Mouse (Mus musculus) left cerebral cortex, adult 2 months (tissue): ENCODE results near the gene Pnpla2. TPM values are rescaled to one million over a fixed set of nuclear protein-coding genes. Genes with fewer than 3 reads are reported as not detected.
A peak's percentile ranks its signal among the peaks of the same experiment; 100 is the strongest.

ENCODE experiments used
- DNase-seq, 2 experiments: peaks; one replicate each; pipeline ENCODE4 v3.0.0; 2021 to 2022; ENCODE audit warnings: low spot score in 2 of 2, mixed read lengths in 1 of 2; ENCODE audit errors: extremely low spot score in 1 of 2
- H3K27ac ChIP-seq: fragments of 200-600 bp; 2 replicates; pipeline ENCODE4 v1.8.1; 2022
- H3K4me3 ChIP-seq: fragments of 200-600 bp; 2 replicates; pipeline ENCODE4 v1.8.1; 2022
- CTCF ChIP-seq: fragments of 200-600 bp; IDR thresholded peaks from 2 replicates; pipeline ENCODE4 v1.8.1; 2022; ENCODE audit warnings: antibody characterized with exemption, mild to moderate bottlenecking, moderate library complexity
- intact Hi-C: fragments of 180-260 bp; cut with DNase I; formaldehyde crosslinking; loops from one replicate; pipeline ENCODE4 v1.15.1; 2025
- total RNA-seq, 2 experiments: library from RNA; stranded (reverse); gene quantifications; 2 replicates each; pipeline ENCODE4 v1.2.3; 2021

Pnpla2 gene
- total RNA-seq, 2 experiments from 2014 or later = 26.0 to 31.7 TPM

DNA sequence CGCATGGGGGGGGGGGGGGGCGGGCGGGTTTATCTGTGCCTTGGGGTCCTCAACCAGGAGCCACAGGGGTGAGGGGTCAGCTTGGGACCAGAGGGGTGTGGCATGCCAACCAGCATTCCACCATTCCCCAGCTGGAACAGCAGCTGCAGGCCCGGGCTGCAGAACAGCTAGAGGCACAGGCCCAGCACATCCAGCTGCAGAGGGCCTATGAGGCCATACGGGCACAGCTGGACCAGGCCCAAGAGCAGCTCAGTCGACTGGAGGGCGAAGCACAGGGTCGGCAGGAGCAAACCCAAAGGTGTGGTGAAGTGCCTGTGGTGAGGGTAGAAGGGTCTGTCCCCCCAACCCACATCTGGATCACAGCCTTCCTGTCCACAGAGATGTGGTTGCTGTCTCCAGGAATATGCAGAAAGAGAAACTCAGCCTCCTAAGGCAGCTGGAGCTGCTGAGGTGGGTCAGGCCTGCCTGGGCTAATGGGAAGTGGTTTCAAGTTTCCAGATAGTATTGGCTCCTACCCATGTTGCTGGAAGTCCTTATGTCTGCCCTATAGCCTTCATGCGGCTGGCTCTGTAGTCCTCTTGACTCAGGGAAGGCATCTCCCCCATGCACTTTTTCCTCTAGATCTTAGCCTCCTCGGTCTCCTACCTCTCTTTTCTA is 10.5 kb downstream of the Pnpla2 start:
- intact Hi-C loops = no loop called here
- TF ChIP-seq CTCF = no peak

DNA sequence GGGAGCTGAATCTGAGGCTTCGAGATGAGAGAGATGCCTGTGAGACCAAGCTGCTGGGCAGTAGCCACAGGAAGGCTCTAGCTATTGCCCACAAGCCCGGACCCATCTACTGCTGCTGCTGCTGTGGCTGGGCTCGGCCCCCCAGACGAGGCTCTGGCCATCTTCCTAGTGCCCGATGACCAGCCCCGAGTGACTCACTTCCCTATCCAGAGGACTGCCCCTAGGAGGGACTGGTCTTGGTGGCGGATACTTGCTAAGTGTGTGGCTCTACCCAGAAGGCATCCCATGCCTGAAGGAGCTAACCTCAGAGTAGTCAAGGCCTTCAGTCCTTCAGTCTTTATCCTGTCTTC is 11.0 kb downstream of the Pnpla2 start:
- Histone ChIP-seq H3K4me3 (no peak overlapping the region), H3K27ac (no peak overlapping the region)
- intact Hi-C loops = no loop called here
- TF ChIP-seq CTCF = no peak
- DNase-seq = no peak

More for the DNA sequence above, 10.5 kb downstream of the Pnpla2 start:
- no peak overlapping the region for H3K27ac ChIP-seq
- no peak for DNase-seq
- H3K4me3 ChIP-seq = no peak overlapping the region

DNA sequence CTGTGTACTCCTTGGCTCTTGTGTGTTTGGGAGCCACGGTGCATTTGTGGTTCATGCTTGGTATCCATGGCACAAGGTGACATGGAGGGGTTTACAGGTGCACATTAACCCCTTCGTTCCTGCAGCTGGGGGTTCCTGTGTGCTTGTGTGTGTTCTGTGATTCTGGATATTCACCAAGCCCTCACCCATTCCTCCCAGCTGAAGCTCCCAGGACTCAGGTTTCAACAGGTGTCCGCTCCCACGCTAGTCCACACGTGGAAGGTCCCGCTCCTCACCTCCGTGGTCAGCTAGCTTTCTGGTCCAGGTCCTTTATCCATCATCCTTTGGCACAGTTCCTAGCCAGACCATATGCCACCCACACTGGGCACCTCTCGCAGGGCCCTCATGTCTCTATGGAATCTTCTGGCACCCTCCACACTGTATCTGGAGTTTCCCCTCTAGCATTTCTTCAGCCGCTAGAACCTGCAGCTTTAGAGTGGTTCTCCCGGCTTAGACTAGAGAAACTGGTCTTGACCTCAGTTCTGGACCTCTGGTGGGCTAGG is 11.7 kb downstream of the Pnpla2 start:
- intact Hi-C loops = no loop called here
- no peak for DNase-seq
- H3K27ac ChIP-seq = peak overlapping the region; percentile 82; the same call in 1 of the 2 replicates

DNA sequence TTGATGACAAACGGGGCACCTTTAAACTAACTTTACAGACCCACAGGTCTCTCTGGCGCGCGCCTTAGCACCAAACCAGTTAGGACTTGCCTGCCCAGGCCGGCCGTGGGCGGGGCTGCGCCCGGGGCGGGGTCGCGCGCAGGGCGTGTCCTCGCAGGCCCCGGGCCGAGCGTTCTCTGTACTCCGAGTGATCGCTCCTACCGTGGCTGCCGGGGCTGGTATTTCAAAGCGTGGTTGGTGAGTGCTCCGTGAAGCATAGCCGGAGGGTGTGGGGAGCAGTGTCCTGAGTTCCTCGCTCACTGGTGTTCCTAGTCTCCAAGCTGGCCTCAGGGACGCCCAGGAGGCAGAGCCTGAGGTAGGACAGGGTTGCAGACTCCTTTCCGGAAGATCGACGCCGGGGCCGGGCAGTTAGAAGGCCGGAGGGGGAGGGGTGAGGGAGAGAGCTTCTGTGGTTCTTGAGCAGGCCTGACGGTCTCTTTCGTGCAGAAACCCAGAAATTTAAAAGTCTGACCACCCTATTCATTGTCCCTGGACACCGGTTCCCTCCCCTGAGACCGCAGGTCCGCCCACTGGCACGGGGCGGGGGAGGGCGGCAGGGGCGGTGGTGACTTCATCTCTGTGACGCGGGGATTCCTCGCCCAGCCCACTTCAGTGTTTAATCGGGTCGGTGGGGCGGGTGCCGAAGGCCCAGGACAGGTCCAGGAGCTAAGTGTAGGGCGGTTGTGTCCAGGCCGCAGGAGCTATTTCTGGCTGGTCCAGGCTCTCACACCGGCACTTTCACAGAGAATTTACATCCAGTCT is 12.4 kb downstream of the Pnpla2 start, which contains the start of gene Cd151:
TSS of gene Cd151 (plus strand) at position 163 of the 801 bp plus-strand sequence.
- TF ChIP-seq CTCF = no peak
- intact Hi-C loops = no loop called here
- peak within 1 kb of the TSS; percentile 65 for H3K4me3 ChIP-seq
- peak; percentile 70 for DNase-seq
- peak within 1 kb of the TSS; percentile 82 for H3K27ac ChIP-seq

More for the DNA sequence above, 11.7 kb downstream of the Pnpla2 start:
- no peak for TF ChIP-seq CTCF
- peak overlapping the region; percentile 65 for H3K4me3 ChIP-seq

DNA sequence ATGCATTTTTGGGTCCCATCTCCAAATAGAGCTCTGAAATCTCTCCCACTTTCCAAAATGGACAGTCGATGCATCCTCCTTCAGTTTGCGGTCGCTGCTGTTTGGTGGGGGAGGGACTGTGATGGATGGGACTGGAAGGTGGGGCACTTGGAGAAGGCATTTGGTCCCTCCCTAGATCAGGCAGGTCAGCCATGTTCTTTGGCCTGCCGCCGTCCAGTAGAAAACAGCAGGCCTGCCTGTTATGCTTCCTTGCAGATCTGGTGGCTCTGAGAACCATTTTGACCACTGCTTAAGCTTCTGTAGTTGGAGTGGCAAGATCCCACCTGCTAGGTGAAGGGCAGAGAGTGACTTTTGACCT is 13.1 kb downstream of the Pnpla2 start:
- intact Hi-C loops = no loop called here
- H3K27ac ChIP-seq = peak overlapping the region; percentile 82
- TF ChIP-seq CTCF = no peak

DNA sequence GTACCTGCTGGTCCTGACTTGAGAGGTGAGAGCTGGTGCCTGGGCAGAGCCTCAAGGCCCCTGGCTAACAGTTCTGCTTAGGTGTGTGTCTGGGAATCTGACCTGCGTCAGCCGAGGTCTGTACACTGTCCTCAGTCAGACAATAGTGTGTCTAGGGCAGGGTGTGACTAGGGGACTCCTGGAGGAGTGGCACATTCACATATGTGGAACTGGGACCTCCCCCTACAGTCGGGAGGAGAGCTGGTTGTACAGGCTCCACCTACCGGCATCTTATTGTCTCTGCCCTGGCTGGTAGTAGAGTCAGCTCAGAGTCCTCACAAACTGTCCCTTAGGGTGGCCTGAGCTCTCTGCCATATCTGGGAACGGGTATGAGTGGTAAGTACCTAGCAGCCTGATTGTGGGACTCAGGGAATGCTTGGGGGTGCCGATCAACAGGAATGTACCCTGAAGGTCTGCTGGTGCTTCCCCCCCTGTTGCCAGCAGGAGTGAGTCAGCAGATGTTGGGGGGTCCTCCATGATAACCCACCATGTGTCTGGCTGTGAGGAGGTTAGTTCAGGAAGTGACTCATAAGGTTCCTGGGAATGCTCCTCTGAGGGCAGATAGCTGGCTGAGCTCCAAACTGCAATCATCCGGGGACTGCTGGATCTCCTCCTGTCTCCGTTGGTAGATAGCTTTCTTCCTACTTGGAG is 13.7 kb downstream of the Pnpla2 start:
- intact Hi-C loops = no loop called here
- Histone ChIP-seq H3K4me3 (peak overlapping the region; percentile 65), H3K27ac (peak overlapping the region; percentile 82)
- peak; percentile 58 for TF ChIP-seq CTCF
- DNase-seq = peak; percentile 50 to 52

More for the DNA sequence above, 13.1 kb downstream of the Pnpla2 start:
- peak overlapping the region; percentile 65 for H3K4me3 ChIP-seq
- no peak for DNase-seq

DNA sequence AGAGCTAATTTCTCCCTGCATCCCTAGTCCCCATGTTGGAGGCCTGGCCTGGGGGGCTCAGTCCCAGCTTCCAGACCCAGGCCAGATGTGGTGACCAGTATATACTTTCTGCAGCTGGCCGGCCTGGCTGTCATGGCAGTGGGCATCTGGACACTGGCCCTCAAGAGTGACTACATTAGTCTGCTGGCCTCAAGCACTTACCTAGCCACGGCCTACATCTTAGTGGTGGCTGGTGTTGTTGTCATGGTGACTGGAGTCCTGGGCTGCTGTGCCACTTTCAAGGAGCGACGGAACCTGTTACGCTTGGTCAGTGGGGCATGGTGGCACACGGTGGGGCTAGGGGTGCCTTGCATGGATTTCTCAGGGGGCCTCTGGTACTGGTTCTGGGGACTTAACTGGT is 14.4 kb downstream of the Pnpla2 start:
- no peak for TF ChIP-seq CTCF
- DNase-seq = no peak
- Histone ChIP-seq H3K4me3 (peak overlapping the region; percentile 65), H3K27ac (peak overlapping the region; percentile 82; the same call in 1 of the 2 replicates)
- intact Hi-C loops = no loop called here

DNA sequence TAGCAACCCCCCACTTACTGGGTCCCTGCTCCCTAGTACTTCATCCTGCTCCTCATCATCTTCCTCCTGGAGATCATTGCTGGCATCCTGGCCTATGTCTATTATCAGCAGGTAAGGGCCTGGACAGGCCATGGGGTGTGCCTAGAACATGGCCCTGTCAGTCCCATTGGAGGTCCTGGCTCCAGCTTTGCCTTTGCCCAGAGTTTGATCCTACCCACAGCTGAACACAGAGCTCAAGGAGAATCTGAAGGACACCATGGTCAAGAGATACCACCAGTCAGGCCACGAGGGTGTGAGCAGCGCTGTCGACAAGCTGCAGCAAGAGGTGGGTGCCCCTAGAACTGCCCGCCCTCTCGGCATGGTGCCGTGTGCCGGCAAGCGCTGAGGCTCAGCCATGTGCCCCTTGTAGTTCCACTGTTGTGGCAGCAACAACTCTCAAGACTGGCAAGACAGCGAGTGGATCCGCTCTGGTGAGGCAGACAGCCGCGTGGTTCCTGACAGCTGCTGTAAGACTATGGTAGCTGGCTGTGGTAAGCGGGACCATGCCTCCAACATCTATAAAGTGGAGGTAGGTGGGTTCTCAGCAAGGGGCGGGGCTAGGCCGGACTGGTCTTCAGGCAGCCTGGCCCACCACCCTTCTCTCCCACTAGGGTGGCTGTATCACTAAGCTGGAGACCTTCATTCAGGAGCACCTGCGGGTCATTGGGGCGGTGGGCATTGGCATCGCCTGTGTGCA is 15.1 kb downstream of the Pnpla2 start:
- Histone ChIP-seq H3K4me3 (no peak overlapping the region), H3K27ac (no peak overlapping the region; the same call in 1 of the 2 replicates)
- TF ChIP-seq CTCF = no peak
- intact Hi-C loops = no loop called here
- peak in 1 of 2 experiments; percentile 7 for DNase-seq

DNA sequence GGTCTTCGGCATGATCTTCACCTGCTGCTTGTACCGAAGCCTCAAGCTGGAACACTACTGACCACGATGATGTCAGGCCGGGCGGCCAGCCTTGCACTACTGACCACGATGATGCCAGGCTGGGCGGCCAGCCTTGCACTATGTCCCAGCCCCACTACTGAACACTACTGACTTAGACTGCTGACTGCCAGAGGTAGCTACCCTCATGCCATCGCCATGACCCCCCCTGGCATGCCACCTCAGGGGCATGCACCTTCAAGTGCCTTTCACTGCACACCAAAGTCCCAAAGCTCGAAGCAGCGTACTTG is 15.6 kb downstream of the Pnpla2 start:
- intact Hi-C loops = no loop called here
- no peak overlapping the region for H3K27ac ChIP-seq
- TF ChIP-seq CTCF = no peak
- DNase-seq = no peak
- H3K4me3 ChIP-seq = no peak overlapping the region

DNA sequence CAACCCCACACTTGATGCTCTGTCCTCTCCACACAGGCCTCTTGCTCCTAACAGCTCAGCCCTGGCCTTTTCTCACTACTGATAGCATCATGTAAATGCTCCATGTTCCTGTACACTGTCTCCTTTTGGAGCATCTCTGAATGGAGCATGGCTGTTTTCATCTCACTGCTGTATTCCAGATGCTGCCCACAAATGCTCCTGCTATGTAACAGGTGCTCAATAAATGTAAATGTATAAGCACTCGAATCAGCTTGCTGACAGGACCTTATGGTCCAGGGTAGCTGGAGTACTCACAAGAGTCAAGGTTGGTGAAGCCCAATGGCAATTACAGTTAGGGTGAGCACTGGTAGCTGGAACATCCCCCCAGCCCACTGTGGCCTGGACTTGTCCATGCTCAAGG is 16.2 kb downstream of the Pnpla2 start:
- no peak for DNase-seq
- TF ChIP-seq CTCF = no peak
- Histone ChIP-seq H3K4me3 (no peak overlapping the region), H3K27ac (no peak overlapping the region)
- intact Hi-C loops = no loop called here

DNA sequence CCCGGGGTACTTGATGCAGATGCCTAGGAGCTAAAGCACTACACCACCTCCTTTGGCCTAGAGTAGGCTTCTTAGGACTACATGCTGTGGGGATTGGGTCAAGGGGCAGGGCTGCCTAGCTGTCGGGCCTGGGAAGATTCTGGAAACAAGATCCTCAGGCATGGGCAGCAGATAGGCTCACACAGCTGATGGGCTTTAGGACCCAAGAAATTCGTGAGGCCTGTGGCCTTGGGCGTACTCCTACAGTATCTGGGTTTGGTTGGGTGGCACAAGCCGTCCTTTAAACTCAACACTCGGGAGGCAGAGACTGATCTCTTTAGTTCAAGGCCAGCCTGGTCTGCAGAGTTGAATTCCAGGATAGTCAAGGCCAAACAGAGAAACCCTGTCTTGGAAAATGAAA is 17.2 kb downstream of the Pnpla2 start:
- Histone ChIP-seq H3K27ac (no peak overlapping the region), H3K4me3 (no peak overlapping the region)
- no peak for TF ChIP-seq CTCF
- no peak for DNase-seq
- intact Hi-C loops = no loop called here

DNA sequence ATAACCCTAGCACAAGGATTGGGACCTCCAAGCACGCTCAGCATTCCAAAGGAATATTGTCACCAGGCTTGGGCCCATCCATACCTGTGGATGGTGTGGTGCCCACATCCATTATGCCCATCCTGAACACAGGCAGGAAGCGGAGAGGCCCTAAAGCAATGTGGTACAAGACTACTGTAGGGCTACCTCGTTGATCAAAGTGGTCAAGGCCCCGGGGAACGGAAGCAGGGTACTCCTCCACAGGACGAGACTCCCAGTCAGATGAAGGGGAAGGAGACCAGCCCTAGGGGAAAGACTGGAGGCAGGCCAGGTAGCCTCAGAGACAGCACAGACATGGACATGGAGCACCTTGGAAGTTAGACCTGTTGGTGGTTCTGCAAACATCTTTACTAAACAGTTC is 17.8 kb downstream of the Pnpla2 start:
- no peak overlapping the region for H3K27ac ChIP-seq
- no peak for DNase-seq
- TF ChIP-seq CTCF = no peak
- intact Hi-C loops = no loop called here
- no peak overlapping the region for H3K4me3 ChIP-seq
